Mouse (Mus musculus) frontal cortex, postnatal 14 days (tissue): Measurements from ENCODE around the gene Ankrd66.

ENCODE experiments used
- DNase-seq, 2 experiments: peaks; one replicate each; pipeline ENCODE4 v3.0.0; 2022; ENCODE audit warnings: low spot score in 2 of 2

Gene Ankrd66

GRCm38 (mm10) chr17:43543539-43543938 is at the start of gene Ankrd66:
Gene Ankrd66, minus strand, starts transcription at chr17:43543639.
- no peak for DNase-seq

- no peak for DNase-seq
Measured at GRCm38 (mm10) chr17:43592296-43593291, 49.2 kb upstream of the Ankrd66 start.

DNA sequence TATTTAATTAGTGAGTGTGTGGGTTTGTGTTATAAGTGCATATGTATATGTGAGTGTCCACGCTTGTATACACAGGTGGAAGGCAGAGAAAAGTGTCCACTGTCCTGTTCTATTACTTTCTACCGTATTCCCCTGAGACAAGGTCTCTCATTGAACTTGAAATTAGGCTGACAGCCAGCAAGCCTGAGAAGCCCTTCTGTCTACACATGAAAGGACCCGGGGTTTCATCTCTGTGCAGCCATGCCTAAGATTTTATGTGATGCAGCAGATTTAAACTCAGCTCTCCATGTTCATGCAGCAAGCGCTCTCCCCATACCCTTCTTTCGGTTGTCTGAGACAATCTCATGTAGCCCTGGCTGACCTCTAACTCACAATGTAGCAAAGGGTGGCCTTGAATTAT is 47.1 kb upstream of the Ankrd66 start:
- DNase-seq, result no peak

DNA sequence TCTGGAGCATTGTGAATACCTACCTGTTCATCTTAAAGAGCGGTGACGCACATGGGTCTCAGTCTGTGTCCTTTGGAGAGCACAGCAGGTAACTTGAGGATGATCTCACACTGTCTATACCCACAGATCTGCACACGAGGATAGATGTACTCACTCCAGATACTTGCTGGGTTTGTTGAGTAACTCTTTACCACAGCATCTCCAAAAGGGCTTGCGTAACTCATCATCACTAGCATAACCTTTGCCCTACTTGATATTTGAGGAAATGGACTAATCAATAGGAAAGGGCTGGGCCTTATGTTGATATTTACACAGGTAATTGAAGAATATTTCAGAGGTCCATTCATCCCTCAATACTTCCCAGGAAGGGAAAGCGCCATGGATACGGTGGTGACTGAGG is 46.3 kb upstream of the Ankrd66 start:
- no peak for DNase-seq

DNA sequence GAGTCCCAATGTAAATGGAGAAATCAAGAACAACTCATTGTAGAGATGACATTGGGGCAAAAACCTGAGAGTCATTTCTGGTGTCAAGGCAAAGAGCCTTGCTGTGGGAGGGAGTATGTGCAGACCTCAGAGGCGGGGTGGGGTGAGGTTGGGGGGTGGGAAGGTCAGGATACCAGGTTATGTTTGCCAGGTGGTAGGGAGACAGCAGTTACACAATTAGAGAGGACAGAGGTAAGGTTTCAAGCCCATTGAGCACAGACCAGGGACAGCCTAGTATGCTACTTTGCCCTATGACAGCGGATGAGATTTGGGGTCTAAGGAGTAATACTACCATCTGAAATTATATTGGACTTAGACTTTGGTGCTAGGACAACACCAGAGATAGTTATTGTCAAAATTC is 43.8 kb upstream of the Ankrd66 start:
- no peak for DNase-seq

DNA sequence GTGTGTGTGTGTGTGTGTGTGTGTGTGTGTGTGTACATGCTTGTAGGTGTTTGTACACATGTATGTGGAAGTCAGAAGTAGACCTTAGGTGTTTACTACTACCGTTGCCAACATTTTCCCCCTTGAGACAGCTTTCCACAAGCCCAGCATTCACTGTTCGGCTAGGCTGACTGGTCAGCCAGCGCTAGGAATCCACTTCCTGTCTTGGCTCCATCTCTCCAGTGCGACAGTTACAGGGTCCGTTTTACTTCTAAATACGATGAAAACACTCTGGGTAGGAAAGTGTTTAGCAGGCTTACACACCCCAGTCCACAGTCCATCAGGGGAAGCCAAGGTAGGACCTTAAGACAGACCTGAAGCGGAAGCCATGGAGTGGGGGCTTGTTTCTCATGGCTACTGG is 41.3 kb upstream of the Ankrd66 start:
- DNase-seq, result no peak

DNA sequence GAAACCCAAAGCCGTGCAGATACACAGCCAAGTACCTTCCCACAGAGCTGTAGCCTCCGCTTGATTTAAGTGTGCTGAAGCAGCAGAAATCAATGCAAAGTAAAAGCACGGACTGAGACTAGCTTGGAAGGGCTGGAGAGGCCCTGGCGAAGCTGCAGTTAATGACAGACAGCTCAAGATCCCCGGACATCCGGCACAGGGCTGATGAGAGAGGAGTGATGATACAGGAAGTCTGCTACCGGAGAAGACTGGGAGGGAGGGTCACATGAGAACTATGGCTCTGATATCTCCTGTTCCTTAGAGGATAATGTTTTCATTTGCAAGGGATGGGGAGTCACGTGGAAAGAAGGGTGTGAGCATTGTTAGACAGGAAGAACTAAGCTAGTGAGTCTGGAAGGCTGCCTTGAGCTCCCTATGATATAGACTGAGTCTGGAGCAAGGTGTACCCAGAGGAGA is 37.6 kb upstream of the Ankrd66 start:
- DNase-seq, result no peak

GRCm38 (mm10) chr17:43580456-43580855 is 37.0 kb upstream of the Ankrd66 start:
- DNase-seq, result no peak

GRCm38 (mm10) chr17:43573624-43574073 is 30.2 kb upstream of the Ankrd66 start:
- DNase-seq, result no peak

GRCm38 (mm10) chr17:43569287-43569686 is 25.8 kb upstream of the Ankrd66 start:
- DNase-seq, result no peak

- DNase-seq, result peak; percentile 24 to 39
Measured at GRCm38 (mm10) chr17:43567992-43568888, 24.8 kb upstream of the Ankrd66 start, which contains the start of gene Pla2g7. Gene Pla2g7, plus strand, starts transcription at chr17:43568098.

DNA sequence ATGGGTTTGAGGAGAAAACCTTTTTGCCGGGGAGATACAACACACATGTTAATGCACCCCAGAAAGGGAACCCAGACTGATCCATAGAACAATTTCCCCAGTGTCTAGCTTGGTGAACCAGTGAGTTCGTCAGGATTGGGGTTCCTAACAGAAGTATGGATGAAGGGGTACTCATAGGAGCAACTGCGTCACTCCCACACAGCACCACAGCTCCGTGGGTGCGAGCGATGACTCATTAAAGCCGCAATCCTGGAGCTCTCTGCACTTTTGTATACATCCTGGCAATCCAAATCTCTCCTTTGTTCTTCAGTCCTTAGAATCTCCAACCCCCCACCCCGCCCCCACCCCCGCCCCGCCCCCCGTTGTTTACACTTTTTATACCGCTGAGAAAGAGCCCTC is 24.2 kb upstream of the Ankrd66 start:
- no peak for DNase-seq

GRCm38 (mm10) chr17:43563192-43563987 is 20.0 kb upstream of the Ankrd66 start:
- DNase-seq, result no peak

DNA sequence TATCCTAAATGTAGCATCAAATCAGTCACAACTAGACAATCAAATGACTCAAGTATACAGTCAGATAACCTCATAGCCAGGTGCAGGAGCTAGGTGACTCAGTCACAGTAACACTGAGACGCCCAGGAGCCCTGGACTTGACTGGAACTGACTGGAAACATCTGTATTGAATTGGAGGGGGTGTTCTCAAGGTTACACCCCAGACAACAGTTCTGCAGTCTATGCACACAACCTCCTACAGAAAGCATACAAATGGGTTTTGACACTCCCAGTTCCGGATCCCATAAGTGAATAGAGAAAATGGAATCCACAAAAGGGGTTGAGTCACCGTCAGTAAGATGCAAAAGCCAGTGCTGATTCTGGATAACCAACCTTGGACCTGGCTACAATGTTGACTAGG is 15.2 kb upstream of the Ankrd66 start:
- DNase-seq, result no peak

DNA sequence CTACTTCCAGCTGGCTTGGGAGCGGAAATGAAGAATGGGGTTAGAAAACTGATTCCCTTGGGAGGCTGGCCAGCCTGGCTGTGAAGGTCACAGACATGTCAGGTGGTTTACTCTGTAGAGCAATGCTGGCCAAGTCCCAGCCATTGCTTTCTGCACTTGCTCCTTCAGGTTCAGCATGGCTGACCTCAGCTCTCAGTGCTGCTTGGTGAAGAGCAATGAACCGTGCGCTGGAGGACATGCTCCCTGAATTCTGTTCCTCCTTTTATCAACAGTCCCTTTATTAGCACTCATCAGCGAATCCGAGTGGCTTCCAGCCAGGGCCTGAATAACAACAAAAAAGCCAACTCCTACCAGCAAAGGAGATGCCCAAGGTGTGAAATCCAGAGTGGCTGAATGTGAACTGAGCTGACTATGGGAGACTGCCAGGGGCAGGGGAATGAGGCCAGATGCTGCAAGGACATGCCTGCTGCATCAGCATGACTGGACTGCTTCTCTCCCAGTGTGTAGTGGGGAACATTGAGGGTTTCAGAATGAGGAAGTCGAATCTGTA is 14.2 kb upstream of the Ankrd66 start:
- DNase-seq, result peak; percentile 20 to 52

DNA sequence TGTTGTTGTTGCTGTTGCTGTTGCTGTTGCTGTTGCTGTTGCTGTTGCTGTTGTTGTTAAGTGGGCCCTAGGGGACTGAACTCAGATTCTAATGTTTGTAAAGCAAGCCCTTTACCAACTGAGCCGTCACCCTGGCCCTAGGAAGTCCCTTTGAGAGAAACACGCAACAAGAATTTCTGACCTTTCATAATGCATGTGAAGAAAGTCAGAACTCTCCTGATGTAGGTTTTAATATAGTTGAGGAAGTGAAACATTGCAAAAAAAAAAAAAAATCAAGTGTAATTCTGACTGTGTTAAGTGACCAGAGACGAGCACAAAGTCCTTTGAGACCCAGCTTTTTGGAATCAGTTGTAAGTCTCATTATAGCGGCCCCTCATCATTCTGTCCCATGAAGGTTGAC is 13.7 kb upstream of the Ankrd66 start:
- DNase-seq, result no peak

- DNase-seq, result no peak
Measured at GRCm38 (mm10) chr17:43554516-43555403, 11.3 kb upstream of the Ankrd66 start.

- DNase-seq, result no peak
Measured at GRCm38 (mm10) chr17:43551122-43551630, 7.7 kb upstream of the Ankrd66 start.

DNA sequence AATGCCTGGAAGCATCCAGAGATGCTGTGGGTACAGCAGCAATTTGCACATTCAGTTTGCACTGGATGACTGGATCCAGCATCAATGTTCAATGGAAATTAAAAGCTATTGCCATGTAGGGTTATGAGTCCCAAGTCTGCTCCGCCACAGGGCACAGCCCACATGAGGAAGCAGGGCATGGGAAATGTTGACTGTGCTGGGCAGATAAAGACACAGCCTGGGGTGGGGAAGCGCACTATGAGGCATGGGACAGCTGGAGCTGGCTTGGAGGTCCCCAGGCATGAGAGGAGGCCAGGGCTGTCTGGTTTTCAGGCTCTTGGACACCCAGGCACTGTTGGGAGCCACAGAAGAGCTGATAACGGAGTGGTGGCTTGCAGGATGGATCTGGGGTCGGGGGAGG is 601 bp upstream of the Ankrd66 start:
- DNase-seq, result no peak

DNA sequence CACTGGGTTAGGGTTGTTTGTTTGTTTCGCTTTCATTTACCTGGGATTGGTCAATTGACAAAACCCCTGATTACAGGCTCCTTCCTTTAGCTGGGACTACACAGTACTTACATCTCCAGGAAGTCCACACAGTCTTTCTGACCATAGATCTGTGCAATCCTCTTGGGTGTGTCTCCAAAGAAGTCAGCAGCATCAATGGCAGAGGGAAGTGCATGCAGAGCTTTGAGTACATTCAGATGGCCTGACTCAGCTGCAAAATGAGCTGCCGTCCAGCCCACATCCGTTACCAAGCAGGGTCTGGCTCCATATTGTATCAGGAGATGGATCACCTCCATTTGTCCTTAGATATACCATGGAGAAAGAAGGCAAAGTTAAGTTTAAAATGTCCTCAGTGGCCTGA is 4.7 kb downstream of the Ankrd66 start:
- no peak for DNase-seq
